Mouse (Mus musculus) kidney, postnatal 4 days (tissue): ENCODE results near the gene Cuedc2.
A peak's percentile ranks its signal among the peaks of the same experiment; 100 is the strongest.

ENCODE experiments used
- DNase-seq, 2 experiments: peaks; one replicate each; pipeline ENCODE4 v3.0.0; 2021; ENCODE audit warnings: mixed read lengths in 2 of 2

The Cuedc2 gene

GRCm38 (mm10) chr19:46339287-46339971 is 927 bp upstream of the Cuedc2 start:
- peak in 1 of 2 experiments; percentile 30 for DNase-seq

- no peak for DNase-seq
Observed at GRCm38 (mm10) chr19:46338942-46339286, 412 bp upstream of the Cuedc2 start.

- DNase-seq = no peak
Observed at GRCm38 (mm10) chr19:46337719-46338330, 677 bp downstream of the Cuedc2 start.

- no peak for DNase-seq
Observed at GRCm38 (mm10) chr19:46333906-46334305, 4.6 kb downstream of the Cuedc2 start.

- DNase-seq = no peak
Observed at GRCm38 (mm10) chr19:46332721-46333339, 5.7 kb downstream of the Cuedc2 start.

- DNase-seq = no peak
Observed at GRCm38 (mm10) chr19:46331936-46332335, 6.6 kb downstream of the Cuedc2 start.

GRCm38 (mm10) chr19:46331326-46331725 is 7.2 kb downstream of the Cuedc2 start:
- DNase-seq = no peak

- no peak for DNase-seq
Observed at GRCm38 (mm10) chr19:46330696-46331095, 7.8 kb downstream of the Cuedc2 start.

GRCm38 (mm10) chr19:46329951-46330350 is 8.6 kb downstream of the Cuedc2 start:
- DNase-seq = peak; percentile 88 to 92

GRCm38 (mm10) chr19:46329031-46329641 is 9.4 kb downstream of the Cuedc2 start:
- peak in 1 of 2 experiments; percentile 57 for DNase-seq

- DNase-seq = peak; percentile 93 to 97
Observed at GRCm38 (mm10) chr19:46328081-46329030, 10.1 kb downstream of the Cuedc2 start, which contains the start of gene Fbxl15. Fbxl15 (plus strand) TSS chr19:46328184.

GRCm38 (mm10) chr19:46327531-46328064 is 10.9 kb downstream of the Cuedc2 start:
- peak in 1 of 2 experiments; percentile 43 for DNase-seq

- peak; percentile 72 for DNase-seq
Observed at GRCm38 (mm10) chr19:46326756-46327305, 11.7 kb downstream of the Cuedc2 start, which contains the start of gene Psd. Psd (minus strand) TSS chr19:46327156.

- no peak for DNase-seq
Observed at GRCm38 (mm10) chr19:46326019-46326755, 12.3 kb downstream of the Cuedc2 start.

- no peak for DNase-seq
Observed at GRCm38 (mm10) chr19:46324918-46325317, 13.6 kb downstream of the Cuedc2 start.

- DNase-seq = no peak
Observed at GRCm38 (mm10) chr19:46324366-46324765, 14.1 kb downstream of the Cuedc2 start.

- no peak for DNase-seq
Observed at GRCm38 (mm10) chr19:46323716-46324115, 14.8 kb downstream of the Cuedc2 start.

- no peak for DNase-seq
Observed at GRCm38 (mm10) chr19:46322996-46323572, 15.4 kb downstream of the Cuedc2 start.

- DNase-seq = no peak
Observed at GRCm38 (mm10) chr19:46322144-46322995, 16.1 kb downstream of the Cuedc2 start.
